Mouse (Mus musculus) heart, adult 2 months (tissue): Measurements from ENCODE around the gene Magt1. TPM values are rescaled to one million over a fixed set of nuclear protein-coding genes. Genes with fewer than 3 reads are reported as not detected.

Experiments used
- DNase-seq, 2 experiments: peaks; one replicate each; pipeline ENCODE4 v3.0.0; 2021
- H3K27ac ChIP-seq: fragments of 200-600 bp; 2 replicates; pipeline ENCODE4 v1.8.1; 2022
- H3K27me3 ChIP-seq: fragments of 200-500 bp; 2 replicates; pipeline ENCODE4 v1.6.1; 2012; ENCODE audit warnings: mild to moderate bottlenecking, low read length, inconsistent platforms, mixed read lengths; ENCODE audit not compliant: control insufficient read depth, insufficient read depth
- H3K36me3 ChIP-seq: fragments of 200-500 bp; 2 replicates; pipeline ENCODE4 v1.6.1; 2012; ENCODE audit warnings: low read length, inconsistent platforms; ENCODE audit not compliant: control insufficient read depth, insufficient read depth
- H3K4me1 ChIP-seq: fragments of 200-500 bp; 2 replicates; pipeline ENCODE4 v1.6.1; 2011; ENCODE audit warnings: low read length; ENCODE audit not compliant: control insufficient read depth, insufficient read depth
- H3K4me3 ChIP-seq: fragments of 200-600 bp; 2 replicates; pipeline ENCODE4 v1.8.1; 2022
- H3K79me2 ChIP-seq: fragments of 200-500 bp; replicated peaks from 2 replicates; pipeline ENCODE4 v1.6.1; 2012; ENCODE audit warnings: mild to moderate bottlenecking, inconsistent platforms, low read length, moderate library complexity, mixed read lengths; ENCODE audit not compliant: control insufficient read depth, insufficient read depth
- H3K9ac ChIP-seq: fragments of 200-500 bp; 2 replicates; pipeline ENCODE4 v1.6.1; 2012; ENCODE audit warnings: low read depth, mild to moderate bottlenecking, control low read depth, inconsistent platforms, low read length, mixed read lengths
- CTCF ChIP-seq: fragments of 200-600 bp; IDR thresholded peaks from 2 replicates; pipeline ENCODE4 v1.8.1; 2022; ENCODE audit warnings: antibody characterized with exemption, mild to moderate bottlenecking, moderate library complexity
- EP300 ChIP-seq: fragments of 200-500 bp; IDR thresholded peaks from 2 replicates; pipeline ENCODE4 v1.6.1; 2011; ENCODE audit warnings: low read depth, low read length, control low read depth; ENCODE audit not compliant: insufficient read depth
- POLR2A ChIP-seq: fragments of 200-500 bp; IDR thresholded peaks from 2 replicates; pipeline ENCODE4 v1.6.1; 2011; ENCODE audit warnings: mild to moderate bottlenecking, low read depth, low read length, control low read depth; ENCODE audit not compliant: insufficient read depth
- WGBS: fragments of 180-500 bp; shearing (Covaris S2); methylation state at CpG from one replicate; pipeline ENCODE4 v1.1.7; 2018; 5-methylcytosine and 5-hydroxymethylcytosine counted together
- intact Hi-C: fragments of 180-260 bp; cut with DNase I; formaldehyde crosslinking; loops from one replicate; pipeline ENCODE4 v1.15.1; 2025
- polyA plus RNA-seq: library from polyadenylated mRNA; depleted of rRNA; stranded (reverse); fragments of >200 nt; gene quantifications from 2 replicates; pipeline ENCODE4 v1.2.3, GENCODE M21; 2012
- total RNA-seq, 2 experiments: library from RNA; stranded (reverse); gene quantifications; 2 replicates each; pipeline ENCODE4 v1.2.3; 2021

Magt1 gene
- total and polyA plus RNA-seq, 3 experiments, result 6.6 to 58.3 (median 44.0) TPM

DNA sequence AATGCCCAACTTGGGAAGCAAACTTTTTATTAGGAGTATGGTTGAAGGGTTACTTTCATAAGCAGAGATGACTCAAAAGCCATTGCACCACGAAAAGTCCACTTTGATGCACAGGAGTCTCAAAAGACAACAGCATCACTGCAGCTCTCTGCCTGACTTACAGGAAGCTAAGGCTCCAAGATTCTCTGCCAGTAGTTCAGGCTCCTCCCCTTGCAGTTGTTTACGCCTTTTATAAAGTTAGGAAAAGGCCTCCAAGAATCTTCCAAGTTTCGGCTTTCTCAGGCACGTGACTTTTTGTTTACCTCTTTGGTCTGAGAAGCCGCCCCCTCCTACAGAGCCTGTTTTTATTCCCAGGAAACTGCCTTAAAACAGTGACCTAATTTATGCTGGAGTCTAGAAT, 77.4 kb downstream of the Magt1 start:
- H3K4me1 ChIP-seq, result no peaks in the 10 kb centered on the region
- H3K79me2 ChIP-seq, result no peaks in the 10 kb centered on the region
- H3K36me3 ChIP-seq, result no peaks in the 10 kb centered on the region
- H3K27ac ChIP-seq, result peak overlapping the region; percentile 67
- H3K27me3 ChIP-seq, result no peaks in the 10 kb centered on the region
- no peak overlapping the region for H3K9ac ChIP-seq
- 32% methylated on average over 5 of the region's 5 CpGs for WGBS
- peak; percentile 59; the same call in 1 of the 2 replicates for TF ChIP-seq POLR2A
- no peak for TF ChIP-seq CTCF
- intact Hi-C loops, result no loop called here
- peak; percentile 35 to 37 for DNase-seq
- H3K4me3 ChIP-seq, result no peak overlapping the region

DNA sequence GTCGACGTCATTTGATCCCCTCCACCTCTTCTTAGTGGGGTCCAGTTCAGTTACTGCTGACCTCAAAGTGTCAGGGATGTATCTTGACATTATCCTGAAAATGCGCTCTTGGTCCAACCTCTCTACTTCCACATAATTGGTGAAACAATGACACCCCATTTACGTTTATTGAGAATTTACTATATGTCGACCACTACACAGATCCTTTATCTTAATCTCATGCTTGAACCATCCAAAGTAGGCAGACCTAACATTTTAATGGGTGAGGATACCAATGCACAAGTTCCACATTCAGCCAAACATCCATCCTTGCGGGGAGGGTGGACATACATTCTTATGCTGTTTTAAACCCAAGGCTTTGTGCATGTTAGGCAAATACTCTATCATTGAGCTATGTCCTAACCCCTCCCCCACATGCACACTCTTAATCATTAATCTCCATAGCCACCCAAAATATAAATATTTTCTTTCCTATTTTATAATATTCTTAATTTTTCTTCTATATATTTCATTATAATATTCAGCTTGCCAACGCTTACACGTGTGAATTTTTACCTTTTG, 82.1 kb downstream of the Magt1 start:
- TF ChIP-seq CTCF (no peak), EP300 (no peak), POLR2A (no peak; the same call in 1 of the 2 replicates)
- Histone ChIP-seq H3K4me3 (peak overlapping the region; percentile 59), H3K36me3 (peaks cover 2% of the 10 kb centered on the region), H3K27ac (peak overlapping the region; percentile 86), H3K79me2 (peaks cover 2% of the 10 kb centered on the region; the same call in 1 of the 2 replicates), H3K4me1 (peaks cover 5% of the 10 kb centered on the region), H3K9ac (no peak overlapping the region), H3K27me3 (no peaks in the 10 kb centered on the region)
- intact Hi-C loops, result loop anchor here (5.0 to 10.0 kb wide), 3 partner anchors 38 to 255 kb away; partner anchors contain the start of genes Magt1 and Pgk1
- DNase-seq, result no peak
- WGBS, result 28% methylated on average over 8 of the region's 8 CpGs

DNA sequence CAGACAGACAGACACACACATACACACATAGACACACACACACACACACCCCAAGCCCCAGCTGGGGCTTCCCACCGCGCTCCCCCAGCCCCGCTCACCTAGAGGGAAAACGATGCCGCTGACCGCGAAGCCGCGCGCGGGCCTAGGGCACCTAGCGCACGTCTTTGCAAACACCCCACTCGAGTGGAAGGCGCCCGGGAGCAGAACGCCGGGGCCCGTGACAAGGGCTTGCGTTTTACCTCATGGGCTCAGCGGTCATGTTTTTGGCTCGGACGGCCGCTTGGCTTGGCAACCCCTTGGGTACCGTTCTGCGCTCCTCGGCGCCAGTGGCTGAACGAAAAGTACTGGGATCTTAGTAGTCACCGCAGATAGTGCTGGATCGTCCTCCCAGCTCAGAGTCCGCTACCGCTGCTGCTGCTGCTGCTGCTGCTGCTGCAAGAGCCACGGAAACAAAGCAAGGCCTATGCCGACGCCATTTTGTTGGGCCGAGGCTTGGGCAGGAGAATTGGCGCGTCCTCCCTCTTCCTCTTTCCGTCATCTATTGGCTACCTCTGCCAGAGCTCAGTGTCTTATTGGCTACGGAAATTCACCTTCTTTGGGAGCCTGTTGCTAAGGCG, 82.7 kb downstream of the Magt1 start, which contains the start of gene Atrx:
TSS of gene Atrx (minus strand) at position 543 of the 617 bp plus-strand sequence.
- no peaks in the 10 kb centered on the region for H3K27me3 ChIP-seq
- no peak for TF ChIP-seq CTCF
- no peak for TF ChIP-seq EP300
- peak; percentile 75 for TF ChIP-seq POLR2A
- peaks cover 2% of the 10 kb centered on the region for H3K36me3 ChIP-seq
- H3K4me3 ChIP-seq, result peak within 1 kb of the TSS; percentile 59
- peak within 1 kb of the TSS; percentile 92 for H3K9ac ChIP-seq
- H3K79me2 ChIP-seq, result peaks cover 2% of the 10 kb centered on the region; the same call in 1 of the 2 replicates
- H3K4me1 ChIP-seq, result peaks cover 5% of the 10 kb centered on the region
- peak; percentile 71 to 84 for DNase-seq
- peak within 1 kb of the TSS; percentile 86 for H3K27ac ChIP-seq
- 21% methylated on average over 42 of the region's 42 CpGs for WGBS
- intact Hi-C loops, result loop anchor here (5.0 to 10.0 kb wide), 3 partner anchors 38 to 256 kb away; partner anchors contain the start of genes Magt1 and Pgk1

DNA sequence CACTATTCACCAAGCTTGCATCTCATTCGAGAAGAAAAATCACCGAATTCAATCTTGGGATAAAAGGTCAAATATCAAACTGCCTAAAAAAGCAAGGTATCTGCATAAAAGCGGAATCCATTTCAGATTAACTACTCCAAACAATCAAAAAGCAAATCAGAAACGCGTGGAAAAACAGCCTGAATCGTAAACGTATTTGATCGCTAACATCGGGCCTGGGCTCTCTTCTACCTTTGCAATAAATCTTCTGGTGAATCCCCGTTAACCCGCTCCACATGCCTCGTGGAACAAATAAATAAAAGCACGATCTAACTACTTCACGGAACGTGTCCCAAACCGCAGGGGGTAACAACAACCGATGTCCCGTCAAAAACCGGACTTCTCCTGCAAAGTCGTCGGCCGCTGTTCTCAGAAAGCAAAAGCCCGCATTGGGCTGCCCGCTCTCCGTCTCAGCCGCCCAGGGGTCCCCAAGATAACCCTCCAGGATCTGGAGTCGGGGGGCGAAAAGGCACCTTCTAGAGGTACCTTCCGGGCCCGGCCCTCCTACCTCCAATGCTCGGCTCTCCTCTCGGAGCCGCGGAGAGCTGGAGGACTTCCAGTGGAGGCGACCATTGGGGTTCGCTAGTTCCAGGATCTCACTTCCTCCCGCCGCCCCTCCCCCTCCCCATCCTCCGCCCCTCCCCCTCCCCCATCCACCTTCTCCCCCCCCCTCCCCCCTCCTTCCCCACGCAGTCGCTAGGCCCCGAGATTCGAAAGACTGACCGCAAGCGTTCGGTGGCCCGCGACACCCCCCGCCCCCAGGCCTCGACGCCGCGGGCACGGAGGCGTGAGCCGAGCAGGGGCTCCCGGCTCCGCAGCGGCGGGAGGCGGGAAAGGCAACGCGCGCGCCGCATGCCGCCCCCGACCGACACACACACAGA, 83.5 kb downstream of the Magt1 start:
- Histone ChIP-seq H3K9ac (peak overlapping the region; percentile 92), H3K36me3 (peaks cover 2% of the 10 kb centered on the region), H3K4me1 (peaks cover 5% of the 10 kb centered on the region), H3K4me3 (peak overlapping the region; percentile 59), H3K27ac (peak overlapping the region; percentile 86), H3K79me2 (peaks cover 2% of the 10 kb centered on the region; the same call in 1 of the 2 replicates), H3K27me3 (no peaks in the 10 kb centered on the region)
- intact Hi-C loops, result loop anchor here (5.0 to 10.0 kb wide), 3 partner anchors 39 to 257 kb away; partner anchors contain the start of genes Magt1 and Pgk1
- WGBS, result 19% methylated on average over 56 of the region's 69 CpGs
- TF ChIP-seq CTCF (no peak), POLR2A (no peak), EP300 (no peak)
- DNase-seq, result peak; percentile 50 to 52

DNA sequence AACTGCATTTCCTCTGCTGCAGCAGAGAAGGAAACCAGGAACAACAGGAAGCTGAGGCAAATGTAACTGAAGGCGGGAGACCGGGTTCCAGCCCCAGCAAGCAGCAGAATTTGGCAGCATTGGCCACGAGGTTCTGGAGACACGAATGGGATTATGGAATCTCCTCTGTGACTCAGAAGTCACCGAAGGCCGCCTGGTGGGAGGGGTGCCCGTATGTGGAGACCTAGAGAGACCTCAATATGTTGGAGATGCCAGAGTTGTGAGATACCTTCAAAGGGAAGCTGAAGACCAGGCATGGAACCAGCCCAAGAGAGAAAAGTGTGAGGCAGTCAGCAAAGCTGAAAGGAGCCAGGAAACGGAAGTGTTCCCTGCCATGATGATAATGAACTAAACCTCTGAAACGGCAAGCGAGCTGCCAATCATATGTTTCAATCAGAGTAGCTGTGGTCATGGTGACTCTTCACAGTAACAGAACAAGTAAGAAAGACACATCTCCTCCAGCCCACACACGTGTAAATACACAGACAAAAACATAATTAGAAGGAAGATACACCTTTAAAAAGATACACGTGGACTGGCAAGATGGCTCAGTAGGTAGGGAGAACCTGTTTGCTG, 85.5 kb downstream of the Magt1 start:
- peak; percentile 16 to 30 for DNase-seq
- intact Hi-C loops, result loop anchor here (5.0 to 10.0 kb wide), 3 partner anchors 41 to 259 kb away; partner anchors contain the start of genes Magt1 and Pgk1
- Histone ChIP-seq H3K27ac (peak overlapping the region; percentile 43), H3K79me2 (peaks cover 2% of the 10 kb centered on the region; the same call in 1 of the 2 replicates), H3K27me3 (no peaks in the 10 kb centered on the region), H3K36me3 (peaks cover 2% of the 10 kb centered on the region), H3K4me1 (peaks cover 5% of the 10 kb centered on the region), H3K4me3 (no peak overlapping the region), H3K9ac (no peak overlapping the region)
- no peak for TF ChIP-seq EP300
- TF ChIP-seq POLR2A, result no peak
- no peak for TF ChIP-seq CTCF
- 30% methylated on average over 12 of the region's 12 CpGs for WGBS
